Mouse (Mus musculus): ENCODE data around the gene Ptn. TPM values are rescaled to one million over a fixed set of nuclear protein-coding genes. Genes with fewer than 3 reads are reported as not detected.

The Ptn gene
- polyA plus RNA-seq (2017; shearing (Covaris generic)), result under 1 TPM in 1 of 2 experiments, not detected in 1; 0.20 TPM

GRCm38 (mm10) chr6:36809747-36810285 is at the start of gene Ptn:
Ptn (minus strand) TSS chr6:36810220.

